19 mouse cellular contexts compared by ENCODE assay signal in genomic region chr9:34995078-34995477, GRCm38 (mm10).
DNase-seq lines count a peak whose midpoint lies in the region; TF ChIP-seq lines count a peak whose summit lies in the region.
"Had no signal": no experiment of that assay in that cellular context is flagged by ENCODE, and none has a peak within 500 bp of the region (broad histone marks: within the 10 kb centered on the region; RNA-seq: fewer than 3 reads in every experiment).

No protein-coding gene starts in this region.

- TF ChIP-seq POLR2A in heart, adult 2 months (IDR thresholded peaks at IDR 0.05; ENCODE audit: insufficient read depth, low read depth, low read length) = no peak
- TF ChIP-seq POLR2A in ES-Bruce4 (IDR thresholded peaks at IDR 0.05; ENCODE audit: insufficient read depth, low read length) = no peak

- intact Hi-C loops in heart, adult 2 months (cut with DNase I) = no loop called here
- intact Hi-C loops in left cerebral cortex, adult 2 months (cut with DNase I) = no loop called here
- intact Hi-C loops in left cerebral cortex, postnatal 25 days (cut with DNase I) = loop anchor here (5.0 kb wide), 1 partner anchor 88 kb away; no protein-coding TSS in a partner anchor

- peaks cover 23% of the 10 kb centered on the region for H3K4me1 ChIP-seq in heart, adult 2 months (ENCODE audit: control insufficient read depth, insufficient read depth, low read length)
- peaks cover 18% of the 10 kb centered on the region for H3K4me1 ChIP-seq in ES-Bruce4 (ENCODE audit: control insufficient read depth, insufficient read depth, low read length)
- H3K4me1 ChIP-seq: liver, embryonic 15.5 days had no signal

- no peak for TF ChIP-seq EP300 in heart, adult 2 months (IDR thresholded peaks at IDR 0.05; ENCODE audit: insufficient read depth, low read depth, low read length)
- TF ChIP-seq EP300 in ES-Bruce4 (IDR thresholded peaks at IDR 0.05; ENCODE audit: insufficient read depth, low read depth, low read length) = 0 out of 2 replicates have a peak, but pooled peaks have one; percentile 51

- DNase-seq in adrenal gland, postnatal 10 days = peak; percentile 41
- no peak for DNase-seq in adrenal gland, postnatal 25 days
- no peak for DNase-seq in heart, adult 2 months
- no peak for DNase-seq in heart, adult 9 months (ENCODE audit: low spot score in 2 of 2)
- no peak for DNase-seq in left cerebral cortex, adult 2 months (ENCODE audit: extremely low spot score in 1 of 2, low spot score in 2 of 2)
- no peak for DNase-seq in left cerebral cortex, postnatal 25 days (ENCODE audit: low spot score in 2 of 2)
- DNase-seq in right cerebral cortex, postnatal 14 days = no peak
- DNase-seq: cerebellum, adult 11-12 months; cerebellum, postnatal 10 days; kidney, adult 18-20 months; kidney, postnatal 4 days; liver; lung, postnatal 36 days had no signal

- H3K9me3 ChIP-seq in ES-Bruce4 (replicated peaks; ENCODE audit: control insufficient read depth, insufficient read depth, low read length, poor library complexity, severe bottlenecking) = no peaks in the 10 kb centered on the region
- H3K9me3 ChIP-seq: limb, embryonic 10.5 days; liver, embryonic 15.5 days; lung, embryonic 15.5 days; megakaryocyte, embryonic 14.5 days; neural tube, embryonic 12.5 days had no signal

- H3K4me3 ChIP-seq in heart, adult 2 months = no peak overlapping the region
- no peak overlapping the region for H3K4me3 ChIP-seq in left cerebral cortex, adult 2 months
- H3K4me3 ChIP-seq in ES-Bruce4 (ENCODE audit: low read depth, low read length) = no peak overlapping the region
- H3K4me3 ChIP-seq: limb, embryonic 10.5 days; liver, embryonic 15.5 days; lung, embryonic 15.5 days; neural tube, embryonic 12.5 days had no signal

- H3K9ac ChIP-seq in heart, adult 2 months (ENCODE audit: low read depth, low read length) = no peak overlapping the region
- no peak overlapping the region for H3K9ac ChIP-seq in ES-Bruce4 (ENCODE audit: low read depth, poor library complexity, severe bottlenecking)
- H3K9ac ChIP-seq: liver, embryonic 15.5 days; lung, embryonic 15.5 days; neural tube, embryonic 12.5 days had no signal

- H3K27me3 ChIP-seq in heart, adult 2 months (ENCODE audit: control insufficient read depth, insufficient read depth, low read length) = no peaks in the 10 kb centered on the region
- no peaks in the 10 kb centered on the region for H3K27me3 ChIP-seq in ES-Bruce4 (ENCODE audit: control insufficient read depth, insufficient read depth, low read length, poor library complexity, severe bottlenecking)
- H3K27me3 ChIP-seq: liver, embryonic 15.5 days; lung, embryonic 15.5 days; neural tube, embryonic 12.5 days had no signal

- WGBS in heart, adult 2 months = 71% methylated on average over 2 of the region's 2 CpGs

- no peak for TF ChIP-seq CTCF in heart, adult 2 months (IDR thresholded peaks at IDR 0.05)
- no peak for TF ChIP-seq CTCF in left cerebral cortex, adult 2 months (IDR thresholded peaks at IDR 0.05)
- TF ChIP-seq CTCF in ES-Bruce4 (IDR thresholded peaks at IDR 0.05; ENCODE audit: low read depth, low read length) = no peak

- H3K36me3 ChIP-seq in heart, adult 2 months (ENCODE audit: control insufficient read depth, insufficient read depth, low read length) = no peaks in the 10 kb centered on the region; the same call in 1 of the 2 replicates
- H3K36me3 ChIP-seq in ES-Bruce4 (ENCODE audit: control insufficient read depth, insufficient read depth, low read length, poor library complexity, severe bottlenecking) = no peaks in the 10 kb centered on the region
- H3K36me3 ChIP-seq: limb, embryonic 10.5 days; liver, embryonic 15.5 days; lung, embryonic 15.5 days; neural tube, embryonic 12.5 days had no signal

- H3K27ac ChIP-seq in heart, adult 2 months = peak overlapping the region; percentile 76
- peak overlapping the region; percentile 54; the same call in 1 of the 2 replicates for H3K27ac ChIP-seq in left cerebral cortex, adult 2 months
- no peak overlapping the region for H3K27ac ChIP-seq in ES-Bruce4 (ENCODE audit: insufficient read depth, low read length)
- H3K27ac ChIP-seq: limb, embryonic 10.5 days; liver, embryonic 15.5 days; neural tube, embryonic 12.5 days had no signal

- H3K79me2 ChIP-seq in heart, adult 2 months (replicated peaks; ENCODE audit: control insufficient read depth, insufficient read depth, low read length) = no peaks in the 10 kb centered on the region
